Mouse (Mus musculus) kidney, adult 9 months (tissue): Measurements from ENCODE around the gene Crxos.
"Not testable (repeated sequence)": the region's sequence is repeated elsewhere in the genome, so short reads cannot be mapped to it uniquely, and the experiment has no call there.

Experiments used
- DNase-seq: peaks from one replicate; pipeline ENCODE4 v3.0.0; 2022

The Crxos gene

DNA sequence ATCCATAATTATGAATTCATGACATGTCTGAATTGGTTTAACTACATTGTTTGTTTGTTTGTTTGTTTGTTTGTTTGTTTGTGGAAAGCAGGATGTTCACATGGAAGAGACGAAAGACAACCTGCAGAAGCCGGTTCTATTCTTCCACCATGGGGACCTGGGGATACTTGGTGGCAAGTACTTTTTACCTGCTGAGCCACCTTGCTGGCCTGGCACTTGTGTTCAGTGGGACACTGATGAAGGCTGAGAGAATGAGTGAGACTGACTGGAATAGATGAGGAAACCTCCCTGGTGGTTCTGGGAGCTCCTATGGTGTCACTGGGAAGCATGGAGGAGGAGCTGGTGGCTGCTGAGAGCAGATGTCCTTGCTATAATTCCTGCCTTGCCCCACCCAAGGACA is at the start of gene Crxos:
Crxos (plus strand) TSS at position 301 of the 400 bp plus-strand sequence.
- no peak for DNase-seq

DNA sequence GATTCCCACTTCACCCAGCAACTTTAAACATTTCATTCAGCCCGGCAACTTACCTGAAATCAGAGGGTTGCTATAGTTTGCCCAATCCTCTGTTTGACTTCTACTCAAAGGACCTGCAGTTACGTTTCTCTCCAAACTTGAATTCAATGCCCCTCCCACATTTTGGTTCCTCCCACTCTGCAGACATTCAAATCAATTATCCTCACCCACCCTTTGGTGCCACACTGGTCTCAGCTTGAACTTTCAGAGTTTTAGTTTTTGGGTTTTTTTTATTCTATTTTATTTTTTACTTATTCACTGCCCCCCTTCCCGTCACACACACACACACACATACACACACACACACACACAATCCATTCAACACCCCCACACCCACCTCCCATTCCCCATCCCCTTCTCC is 42.8 kb upstream of the Crxos start, which contains the start of gene Obox6:
Obox6 (minus strand) TSS at position 101 of the 400 bp plus-strand sequence.
- no peak for DNase-seq

DNA sequence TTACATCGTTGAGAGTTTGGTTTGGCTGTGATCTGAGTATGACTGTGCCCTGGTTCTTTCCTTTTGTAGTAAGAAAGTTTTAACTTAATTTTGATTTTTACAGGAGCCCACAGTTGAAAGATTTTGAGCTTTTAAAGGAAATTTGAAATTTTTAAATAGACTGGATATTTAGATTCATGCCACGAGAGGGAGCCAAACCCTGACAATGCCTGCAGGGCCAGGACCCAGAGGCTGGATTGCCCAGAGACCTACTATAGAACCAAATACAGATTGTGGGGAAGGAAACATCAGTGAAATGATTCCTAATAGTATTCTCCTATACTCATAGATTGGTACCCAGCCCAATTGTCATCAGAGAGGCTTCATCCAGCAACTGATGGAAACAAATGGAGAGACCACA is 22.8 kb upstream of the Crxos start:
- no peak for DNase-seq

DNA sequence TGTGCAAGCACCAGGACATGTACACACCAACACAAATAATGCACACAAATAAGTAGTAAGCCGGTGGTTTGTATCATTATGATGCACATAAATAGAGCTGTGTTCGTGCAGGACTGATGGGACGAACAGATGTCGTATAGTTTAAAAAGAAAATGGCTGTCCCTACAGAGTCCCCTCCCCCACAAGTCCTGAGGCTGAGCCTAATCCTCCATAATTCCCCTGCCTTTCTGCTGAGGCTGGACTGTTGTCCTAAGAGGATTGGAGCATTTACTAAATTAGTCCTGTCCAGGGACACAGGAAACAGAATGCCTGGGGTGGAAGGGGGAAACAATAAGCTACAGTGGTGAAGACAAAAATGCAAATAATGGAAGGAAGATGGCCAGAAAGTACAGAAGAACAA is 18.3 kb upstream of the Crxos start:
- no peak for DNase-seq

DNA sequence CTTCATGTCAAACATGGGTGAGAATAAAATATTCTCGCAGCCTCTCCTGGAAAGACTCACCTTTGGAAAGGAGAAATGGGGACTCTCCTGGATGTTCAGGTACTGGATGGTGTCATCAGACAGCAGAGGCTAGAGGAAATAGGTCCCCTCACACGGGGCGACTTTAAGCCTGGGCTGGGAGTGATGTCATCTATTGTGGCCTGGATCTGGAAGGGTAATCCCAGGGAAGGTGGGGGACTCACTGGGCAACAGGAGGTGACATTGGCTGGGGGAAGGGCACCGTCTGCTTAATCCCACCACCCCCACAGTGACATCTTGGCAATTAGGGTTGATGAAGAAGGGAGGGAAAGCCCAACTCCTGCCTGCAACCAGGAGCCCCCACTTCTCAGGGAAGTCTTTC is 2.7 kb upstream of the Crxos start, which contains the start of gene Crx:
Crx (minus strand) TSS at position 213 of the 400 bp plus-strand sequence.
- no peak for DNase-seq

DNA sequence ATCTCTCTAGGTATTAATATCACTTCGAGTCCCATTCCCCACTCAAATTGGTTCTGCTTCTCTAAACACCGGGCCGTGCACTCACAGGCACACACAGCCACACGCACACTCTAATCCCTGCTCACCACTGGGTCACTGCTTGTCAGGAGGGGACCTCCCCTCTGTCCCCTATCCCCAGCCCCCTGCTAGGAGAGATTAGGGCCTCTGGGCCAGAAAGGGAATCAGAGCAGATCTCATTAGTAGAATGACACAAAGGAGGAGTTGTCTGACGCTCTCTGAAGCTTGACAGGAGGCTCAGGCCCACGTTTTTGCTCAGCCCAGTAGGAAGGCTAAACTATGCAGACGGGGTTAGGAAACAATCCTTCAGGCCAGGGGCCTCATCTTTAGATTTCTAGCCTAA is 1.0 kb upstream of the Crxos start:
- DNase-seq, result no peak

DNA sequence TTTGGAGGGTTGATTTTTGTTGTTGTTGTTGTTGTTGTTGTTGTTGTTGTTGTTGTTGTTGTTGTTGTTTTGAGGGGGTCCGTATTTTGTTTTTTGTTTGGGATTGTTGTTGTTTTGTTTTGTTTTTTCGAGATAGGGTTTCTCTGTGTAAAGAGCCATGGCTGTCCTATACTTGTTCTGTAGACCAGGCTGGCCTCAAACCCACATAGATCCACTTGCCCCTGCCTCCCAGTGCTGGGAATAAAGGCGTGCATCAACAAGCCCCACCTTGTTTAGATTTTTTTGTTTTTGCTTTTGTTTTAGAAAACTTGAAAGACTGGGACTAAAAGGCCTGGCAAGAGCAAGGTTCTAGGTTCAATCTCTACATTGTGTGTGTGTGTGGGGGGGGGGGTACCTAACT is 586 bp upstream of the Crxos start:
- DNase-seq, result no peak

DNA sequence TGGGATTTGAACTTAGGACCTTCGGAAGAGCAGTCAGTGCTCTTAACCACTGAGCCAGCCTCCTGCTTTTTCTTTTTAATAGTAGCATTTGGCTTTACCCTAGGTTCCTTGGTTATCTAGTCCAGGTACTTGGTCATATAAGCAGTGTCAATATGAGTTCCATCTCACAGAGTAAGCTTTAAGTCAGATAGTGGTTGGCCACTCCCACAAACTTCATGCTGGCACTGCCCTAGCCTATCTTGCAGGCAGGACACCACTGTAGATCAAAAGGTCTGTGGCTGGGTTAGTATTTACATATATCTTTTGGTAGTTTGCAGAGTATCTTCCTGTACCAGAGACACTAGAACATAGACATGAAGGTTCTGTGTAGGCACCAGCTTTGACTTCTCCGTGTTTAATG is 1.7 kb downstream of the Crxos start:
- no peak for DNase-seq

DNA sequence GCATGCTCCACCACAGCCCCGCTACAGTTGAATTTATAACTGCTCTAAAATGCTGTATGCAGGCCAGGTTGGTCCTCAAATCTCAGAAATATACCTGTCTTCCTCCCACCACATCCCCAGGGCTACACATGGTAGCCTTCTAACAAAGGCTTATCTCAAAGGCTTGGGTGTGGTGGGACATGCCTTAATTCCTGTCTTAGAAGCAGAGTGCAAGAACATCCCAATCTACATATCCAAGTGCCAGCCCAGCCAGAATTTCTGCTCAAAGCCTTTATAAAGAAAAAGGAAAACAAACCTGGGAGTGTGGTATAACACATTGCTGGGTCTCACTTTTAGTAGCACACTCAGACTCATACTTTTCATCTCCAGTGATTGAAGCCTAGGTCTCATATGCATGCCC is 11.8 kb downstream of the Crxos start:
- no peak for DNase-seq

DNA sequence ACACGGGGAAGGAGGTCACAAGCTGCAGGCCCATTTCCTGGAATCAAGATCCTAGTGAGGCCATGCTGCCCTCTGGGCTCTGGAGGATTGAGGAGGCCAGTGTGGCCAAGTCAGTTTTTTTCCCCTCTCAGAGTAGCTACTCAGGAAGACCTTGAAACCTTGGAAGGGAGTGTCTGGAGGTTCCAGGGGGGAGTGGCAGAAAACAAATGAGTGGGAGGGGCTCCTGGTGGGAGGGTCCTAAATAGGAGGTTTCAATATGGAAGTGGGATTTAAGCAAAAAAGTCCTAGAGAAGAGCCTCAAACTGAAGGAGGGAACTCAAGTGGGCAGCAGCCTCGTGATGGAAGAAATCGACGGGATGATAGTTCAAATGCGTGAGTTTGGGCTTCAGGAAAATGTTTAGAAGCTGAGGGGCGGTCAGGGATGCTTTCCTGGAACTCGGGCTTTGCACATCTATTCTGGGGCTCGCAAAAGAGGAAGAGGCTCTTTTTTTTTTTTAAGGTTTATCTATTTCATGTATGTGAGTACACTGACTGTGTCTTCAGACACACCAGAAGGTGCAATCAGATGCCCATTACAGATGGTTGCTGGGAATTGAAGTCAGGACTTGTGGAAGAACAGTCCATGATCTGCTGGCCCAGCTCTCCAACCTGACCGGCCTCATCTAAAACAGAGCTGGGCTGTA is 19.1 kb downstream of the Crxos start:
- no peak for DNase-seq

DNA sequence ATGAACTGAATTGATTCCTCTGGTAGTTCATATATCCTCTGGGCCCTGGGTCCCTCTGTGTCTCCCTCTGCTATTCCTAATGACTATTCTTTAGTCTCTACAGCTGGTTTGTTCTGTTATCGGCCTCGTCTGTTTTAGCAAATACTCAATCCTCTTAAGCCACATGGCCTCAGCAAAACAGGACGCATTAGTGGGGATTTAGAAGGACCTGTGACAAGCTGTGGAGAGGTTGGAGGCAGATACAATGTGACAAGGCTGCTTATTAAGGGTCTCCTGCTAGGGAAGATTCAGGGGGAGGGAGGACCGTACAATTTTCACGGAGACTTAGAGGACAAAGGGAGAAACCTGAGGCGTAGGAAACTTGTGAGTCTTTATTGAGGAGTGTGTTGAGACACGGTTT is 23.4 kb downstream of the Crxos start:
- DNase-seq, result no peak

DNA sequence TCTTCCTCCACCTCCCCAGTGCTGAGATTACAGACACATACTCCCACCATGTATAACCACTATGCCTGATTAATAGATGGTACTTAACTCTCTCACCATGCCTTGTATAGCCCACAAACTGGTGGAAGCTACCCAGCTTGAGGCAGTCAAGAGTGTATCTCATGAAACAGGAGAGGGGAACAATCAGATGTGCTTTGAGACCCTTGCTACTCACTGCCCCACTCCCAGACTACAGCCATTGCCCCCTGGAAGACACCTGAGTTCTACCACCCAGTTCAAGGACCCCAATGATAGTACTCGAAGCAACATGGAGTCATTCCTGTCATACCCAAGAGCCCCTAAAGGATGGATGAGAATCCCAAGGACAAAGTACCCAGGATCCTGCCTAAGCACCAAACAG is 24.2 kb downstream of the Crxos start:
- no peak for DNase-seq

DNA sequence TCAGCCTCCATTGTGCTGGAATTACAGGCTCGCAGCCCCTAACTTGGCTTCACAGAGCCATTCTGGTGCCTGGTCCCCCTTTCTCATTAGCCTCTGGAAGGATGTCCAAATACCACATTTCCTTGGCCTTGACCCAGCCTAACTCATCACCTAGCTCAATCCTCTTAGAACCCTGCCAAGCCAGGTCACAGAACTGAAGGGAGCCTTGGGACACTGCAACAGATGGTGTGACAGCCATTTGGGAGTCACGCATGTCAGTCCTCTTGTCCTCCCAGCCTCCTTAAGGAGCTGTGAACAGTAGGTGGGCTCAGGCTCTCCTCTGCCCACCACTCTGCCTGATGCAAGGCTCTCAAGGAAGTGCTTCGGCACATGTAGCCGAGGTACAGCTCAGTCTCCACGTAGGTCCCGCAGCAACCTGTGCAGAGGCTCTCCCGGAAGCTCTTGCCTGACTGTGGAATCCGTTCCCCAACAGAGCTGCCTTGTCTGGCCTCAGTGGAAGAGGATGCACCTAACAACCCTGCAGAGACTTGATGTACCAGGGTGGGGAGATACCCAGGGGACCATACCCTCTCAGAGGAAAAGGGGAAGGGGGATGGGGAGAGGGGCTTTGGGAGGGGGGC is 25.7 kb downstream of the Crxos start:
- no peak for DNase-seq

DNA sequence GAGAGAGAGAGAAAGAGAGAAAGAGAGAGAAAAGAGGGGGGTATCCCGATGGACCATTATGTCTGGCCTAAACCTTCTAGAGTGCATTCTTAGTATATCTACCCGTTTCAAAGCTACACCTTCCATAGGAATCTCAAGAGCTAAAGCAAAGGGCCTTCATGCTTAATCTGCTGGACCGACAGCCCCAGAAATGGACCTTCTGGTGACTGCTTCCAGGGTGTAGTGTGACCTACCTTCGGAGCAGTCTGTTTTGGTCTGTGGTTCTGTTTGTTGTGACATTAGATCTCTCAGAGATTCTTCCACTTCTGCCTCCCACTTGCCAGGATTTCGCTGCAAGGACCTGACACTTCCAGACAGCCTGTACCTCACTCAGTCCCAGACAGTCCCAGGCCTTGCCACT is 28.1 kb downstream of the Crxos start:
- DNase-seq, result no peak

DNA sequence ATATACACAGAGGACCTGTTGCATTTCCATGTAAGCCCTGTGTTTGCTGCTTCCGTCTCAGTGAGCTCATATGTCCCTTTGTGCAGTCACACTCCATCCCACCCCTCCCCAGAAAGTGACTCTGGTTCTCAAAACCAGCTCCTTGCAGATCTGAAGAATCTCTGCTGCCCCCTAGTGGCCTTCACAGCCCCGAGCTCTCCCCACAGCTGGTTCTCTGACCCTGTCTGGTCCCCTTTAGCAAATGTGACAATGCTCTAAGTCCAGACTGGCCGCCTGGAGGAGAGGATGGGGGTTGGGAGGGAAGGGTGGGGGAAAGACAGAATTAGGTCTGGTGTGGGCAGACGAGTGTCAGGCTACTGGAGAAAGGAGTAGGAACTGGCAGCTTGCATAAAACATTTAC is 29.8 kb downstream of the Crxos start:
- peak; percentile 65 for DNase-seq

DNA sequence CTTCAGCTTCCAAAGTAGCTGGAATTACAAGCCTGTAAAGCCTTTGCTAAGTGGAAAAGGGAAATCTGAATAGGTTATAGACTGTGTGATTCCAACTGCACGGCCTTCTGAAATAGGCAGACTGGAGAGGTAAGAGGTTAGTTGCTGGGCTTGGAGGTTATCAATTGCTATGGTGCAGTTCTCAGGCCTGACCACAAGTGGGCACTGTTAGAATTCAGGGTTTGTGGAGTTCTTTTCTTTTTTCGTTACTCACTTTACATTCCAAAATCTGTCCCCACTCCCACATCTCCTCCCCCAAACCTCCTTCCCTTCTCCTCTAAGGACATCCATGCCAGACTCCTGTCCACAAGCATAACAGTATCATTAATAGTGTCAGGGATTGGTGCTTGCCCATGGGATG is 31.8 kb downstream of the Crxos start:
- DNase-seq, result peak; percentile 25

DNA sequence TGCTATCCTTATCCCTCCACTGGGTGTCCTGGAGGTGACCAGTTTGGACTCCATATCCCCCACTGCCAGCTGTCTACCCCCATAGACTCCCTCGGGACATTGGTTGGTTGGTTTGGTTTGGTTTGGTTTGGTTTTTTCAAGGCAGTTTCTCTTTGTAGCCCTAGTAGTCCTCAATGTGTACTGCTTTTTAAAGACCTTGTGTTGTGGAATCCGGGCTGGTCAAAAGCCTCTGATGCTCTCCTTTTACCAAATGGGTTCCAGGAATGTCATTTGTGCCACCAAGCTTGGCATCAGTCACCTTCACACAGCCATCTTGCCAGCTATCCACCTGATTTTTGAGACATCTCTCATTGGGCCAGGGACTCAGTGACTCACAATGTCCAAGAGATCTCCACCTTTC is 32.3 kb downstream of the Crxos start:
- no peak for DNase-seq

DNA sequence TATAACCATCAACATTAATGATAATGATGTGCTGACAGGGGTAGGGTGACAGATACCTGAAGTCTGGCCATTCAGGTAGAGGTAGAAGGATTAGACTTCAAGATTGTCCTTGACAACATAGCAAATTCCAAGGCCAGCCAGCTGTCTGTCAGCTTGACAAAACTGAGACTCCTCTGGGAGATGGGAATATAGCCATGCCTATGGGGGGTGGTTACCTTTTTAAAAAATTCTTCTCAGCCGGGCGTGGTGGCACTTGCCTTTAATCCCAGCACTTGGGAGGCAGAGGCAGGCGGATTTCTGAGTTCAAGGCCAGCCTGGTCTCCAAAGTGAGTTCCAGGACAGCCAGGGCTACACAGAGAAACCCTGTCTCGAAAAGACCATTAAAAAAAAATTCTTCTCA is 33.3 kb downstream of the Crxos start:
- not testable (repeated sequence) for DNase-seq

DNA sequence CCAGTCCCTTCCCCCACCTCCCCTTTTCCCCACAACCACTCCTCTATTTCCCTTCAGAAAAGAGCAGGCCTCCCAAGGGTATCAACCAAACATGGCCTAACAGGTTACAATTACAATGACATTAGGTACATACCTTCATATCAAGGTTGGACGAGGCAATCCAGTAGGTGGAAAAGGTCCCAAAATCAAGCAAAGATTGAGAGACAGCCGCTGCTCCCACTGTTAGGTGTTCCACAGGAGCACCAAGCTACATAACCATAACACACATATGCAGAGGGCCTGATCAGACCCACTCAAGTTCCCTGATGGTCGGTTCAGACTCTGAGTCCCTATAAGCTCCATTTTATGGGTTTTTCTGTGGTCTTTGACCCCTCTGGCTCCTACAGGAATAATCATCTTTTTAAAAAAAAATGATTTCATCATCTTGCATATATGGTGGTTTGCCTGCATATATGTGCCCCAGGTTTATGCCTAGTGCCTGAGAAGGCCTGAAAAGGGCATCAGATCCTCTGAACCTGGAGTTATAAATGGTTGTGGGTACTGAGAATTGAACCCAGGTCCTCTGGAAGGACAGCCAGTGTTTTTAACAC is 33.8 kb downstream of the Crxos start:
- no peak for DNase-seq

DNA sequence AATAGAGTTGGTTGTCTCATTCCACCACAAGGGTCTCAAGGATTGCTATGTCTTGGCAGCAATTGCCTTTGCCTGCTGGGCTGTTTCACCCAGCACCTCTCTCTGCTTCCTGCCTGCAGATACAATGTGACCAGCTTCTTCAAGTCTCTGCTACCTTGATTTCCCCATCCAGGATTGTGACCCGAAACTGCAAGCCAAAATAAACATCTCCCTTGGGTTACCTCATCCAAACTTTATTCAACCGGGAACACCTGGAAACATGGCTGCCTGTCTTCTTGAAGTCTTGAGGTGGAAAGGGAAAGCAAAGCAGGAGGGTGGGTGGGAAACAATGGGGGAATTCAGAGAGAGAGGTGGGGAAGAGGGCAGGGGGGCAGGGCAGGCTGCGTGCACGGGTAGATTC is 34.6 kb downstream of the Crxos start:
- DNase-seq, result no peak

DNA sequence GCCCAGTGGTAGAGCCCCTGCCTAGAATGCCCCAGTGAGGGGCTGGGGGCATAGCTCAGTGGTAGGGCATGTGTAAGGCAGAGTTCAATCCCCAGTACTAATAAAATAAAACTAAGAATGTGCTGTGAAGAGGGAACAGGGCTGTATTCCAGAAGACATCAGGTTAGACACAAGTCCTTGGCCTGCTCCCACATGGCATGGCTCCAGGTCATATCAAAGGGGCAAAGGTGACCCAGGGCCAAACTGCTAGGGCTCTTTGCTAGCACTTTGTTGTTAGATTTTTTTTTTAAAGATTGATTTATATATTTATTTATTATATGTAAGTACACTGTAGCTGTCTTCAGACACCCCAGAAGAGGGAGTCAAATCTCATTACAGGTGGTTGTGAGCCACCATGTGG is 36.0 kb downstream of the Crxos start:
- no peak for DNase-seq

DNA sequence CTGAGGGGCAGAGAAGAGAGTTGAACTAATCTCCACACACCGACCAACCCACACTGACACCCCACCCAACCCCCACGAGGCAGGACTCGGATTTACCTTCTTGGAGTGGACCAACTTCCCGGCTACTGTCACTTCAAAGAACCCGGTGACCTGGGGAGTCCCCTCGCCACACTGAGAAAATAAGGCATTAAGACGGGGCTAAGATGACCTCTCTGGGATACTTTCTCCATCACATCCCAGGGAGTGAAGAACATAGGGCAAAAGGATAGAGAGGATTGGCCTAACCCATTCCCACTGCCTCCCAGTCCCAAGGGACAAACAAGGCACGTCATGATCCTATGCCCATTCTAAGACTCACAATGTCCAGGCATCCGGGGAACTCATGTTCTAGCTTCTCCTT is 37.5 kb downstream of the Crxos start:
- no peak for DNase-seq

DNA sequence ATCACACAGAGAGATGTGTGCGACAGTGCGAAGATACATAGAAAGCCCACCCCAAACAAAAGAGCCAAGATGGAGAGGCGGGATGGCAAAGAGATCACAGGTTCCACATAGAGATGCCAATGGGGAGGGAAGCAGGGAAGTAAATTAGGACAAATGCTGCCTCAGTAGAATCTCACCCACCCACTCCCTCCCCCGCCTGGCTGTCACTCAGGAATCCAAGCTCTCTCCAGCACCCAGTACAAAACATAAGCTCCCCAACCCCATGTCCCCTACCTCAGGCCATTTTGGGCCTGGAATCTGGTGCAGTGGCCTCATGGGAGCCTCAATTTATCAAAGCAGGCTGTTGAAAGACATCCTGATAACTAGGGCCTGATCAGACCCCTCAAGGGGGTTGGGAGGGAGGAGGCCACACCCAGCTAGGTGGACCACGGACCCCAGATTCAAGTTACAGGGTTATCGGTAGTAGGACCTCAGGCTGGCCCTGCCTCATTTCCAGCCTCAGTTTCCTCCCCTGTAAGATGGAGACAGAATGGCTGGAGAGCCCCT is 38.3 kb downstream of the Crxos start:
- DNase-seq, result no peak

DNA sequence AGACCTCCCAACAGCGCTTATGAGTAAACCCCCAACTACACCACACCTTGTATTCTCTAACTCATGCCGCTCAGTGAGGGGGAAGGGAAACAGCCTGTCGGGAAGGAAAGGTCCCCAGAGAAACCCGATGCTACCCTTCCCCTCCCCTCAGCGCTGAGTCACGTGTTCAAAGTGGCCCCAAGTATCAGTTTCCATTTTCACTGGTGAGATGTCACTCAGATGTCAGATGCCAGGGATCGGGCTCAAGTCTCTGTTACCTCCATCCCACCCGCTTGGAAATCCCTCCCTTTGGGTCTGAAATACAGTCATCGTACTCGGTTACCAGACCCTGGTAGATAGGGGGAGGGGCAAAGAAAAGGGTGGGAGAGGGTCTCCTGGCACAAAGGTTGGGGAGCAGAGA is 39.4 kb downstream of the Crxos start:
- DNase-seq, result peak; percentile 35
